Mouse (Mus musculus) skeletal muscle tissue, adult 2 months (tissue): ENCODE results near the gene Larp1.

Experiments used
- DNase-seq: peaks from one replicate; pipeline ENCODE4 v3.0.0-alpha.2; 2012; ENCODE audit warnings: low read depth, low spot score

Larp1 gene

DNA sequence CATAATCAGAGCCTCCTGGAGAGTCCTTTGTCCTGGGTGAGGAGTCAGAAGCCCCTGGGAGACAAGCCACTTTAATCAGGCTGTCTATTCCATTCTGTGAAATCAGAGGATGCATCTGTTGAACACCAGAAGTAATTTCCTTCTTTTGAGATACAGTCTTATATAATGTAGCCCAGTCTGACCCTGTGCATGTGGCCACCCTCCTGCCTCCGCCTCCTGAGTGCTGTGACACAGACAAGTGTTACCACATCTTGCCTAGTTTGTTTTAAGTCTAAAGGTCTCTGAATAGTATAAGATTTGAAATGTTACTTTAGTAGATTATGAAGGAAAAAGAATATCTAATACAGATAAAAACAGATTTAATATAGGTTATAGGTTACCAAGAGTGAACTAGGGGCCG lies 91.1 kb downstream of the Larp1 start:
- no peak for DNase-seq

DNA sequence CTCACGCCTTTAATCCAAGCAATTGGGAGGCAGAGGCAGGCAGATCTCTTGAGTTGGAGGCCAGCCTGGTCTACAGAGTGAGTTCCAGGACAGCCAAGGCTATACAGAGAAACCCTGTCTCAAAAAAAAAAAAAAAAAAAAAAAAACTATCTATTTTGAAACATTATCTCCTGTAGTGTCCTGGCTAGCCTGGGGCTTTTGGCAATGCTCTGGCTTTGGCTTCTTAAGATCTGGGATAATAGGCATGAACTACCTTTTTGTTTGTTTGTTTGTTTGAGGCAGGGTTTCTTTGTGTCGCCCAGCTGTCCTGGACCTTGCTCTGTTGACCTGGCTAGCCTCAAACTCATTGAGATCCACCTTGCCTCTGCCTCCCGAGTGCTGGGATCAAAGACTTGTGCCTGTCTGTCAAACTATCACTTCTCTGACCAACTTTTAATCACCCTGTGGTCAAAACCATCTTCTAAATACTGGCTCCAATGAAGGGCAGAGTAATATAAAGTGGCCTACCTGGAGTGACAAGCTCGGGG lies 92.4 kb downstream of the Larp1 start:
- DNase-seq = no peak

DNA sequence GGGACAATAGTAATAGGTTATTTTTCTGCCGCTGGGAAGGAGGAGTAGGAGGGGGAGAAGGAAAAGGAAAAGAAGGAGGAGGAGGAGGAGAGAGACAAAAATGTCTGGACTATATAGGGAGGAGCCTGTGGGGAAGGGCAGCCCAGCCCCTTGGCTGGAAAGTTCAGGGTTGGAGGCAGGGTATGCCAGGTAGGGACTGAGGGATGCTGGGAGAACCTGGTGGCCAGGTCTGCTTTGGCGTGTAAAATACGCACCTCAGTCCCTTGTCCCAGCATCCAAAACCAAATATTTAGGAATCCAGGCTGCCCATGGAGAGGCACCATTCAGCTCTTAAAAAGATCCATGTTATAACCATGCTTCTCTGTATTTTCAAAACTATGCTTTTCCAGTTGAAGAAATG lies 93.3 kb downstream of the Larp1 start:
- no peak for DNase-seq

DNA sequence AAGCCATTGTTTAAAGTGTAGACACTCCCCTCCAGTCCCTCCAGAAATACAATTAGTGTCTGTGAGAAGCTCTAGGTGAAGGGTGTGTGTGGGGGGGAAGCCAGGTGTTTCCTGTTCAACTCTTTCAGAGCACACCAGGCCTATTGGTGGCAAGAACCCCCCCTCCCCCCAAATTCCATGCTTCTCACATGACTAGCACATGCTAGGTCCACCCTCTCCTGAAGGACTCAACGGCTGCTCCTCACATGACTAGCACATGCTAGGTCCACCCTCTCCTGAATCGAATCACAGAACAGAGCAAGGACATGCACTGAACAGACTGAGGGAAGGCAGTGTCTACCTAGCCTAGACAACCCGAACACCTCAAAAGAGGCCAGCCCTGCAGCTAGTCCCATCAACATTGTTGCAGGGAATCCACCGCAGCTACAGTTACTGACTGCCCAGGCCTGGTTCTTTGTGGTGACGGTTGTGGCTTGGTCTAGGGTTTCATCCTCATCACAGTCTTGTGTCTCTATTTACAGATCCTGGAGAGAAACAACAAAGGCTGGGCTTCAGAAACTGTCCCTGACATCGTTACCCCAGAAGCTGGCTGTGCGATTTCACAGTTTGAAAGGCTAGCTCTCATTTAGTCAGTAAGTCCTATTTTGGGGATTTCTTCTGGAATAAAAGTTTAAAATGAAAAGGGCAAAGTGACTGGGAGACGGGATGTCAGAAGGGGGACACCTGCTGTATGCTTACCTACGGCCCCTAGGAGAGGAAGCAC lies 93.9 kb downstream of the Larp1 start:
- no peak for DNase-seq

DNA sequence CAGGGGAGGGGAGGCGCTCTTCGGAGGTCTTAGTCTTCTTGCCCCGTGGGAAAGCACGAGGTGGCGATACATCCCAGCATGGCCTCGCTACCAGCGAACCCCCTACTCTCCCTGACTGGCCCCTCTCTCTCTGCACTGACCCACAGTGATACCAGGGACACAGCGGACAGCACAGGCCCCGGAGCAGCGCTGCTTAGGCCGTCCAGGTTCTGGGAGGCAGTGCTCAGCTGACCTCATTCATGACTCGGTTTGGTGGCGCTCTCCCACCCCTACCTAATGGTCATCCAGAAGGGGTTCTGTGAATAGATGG lies 94.4 kb downstream of the Larp1 start:
- no peak for DNase-seq

DNA sequence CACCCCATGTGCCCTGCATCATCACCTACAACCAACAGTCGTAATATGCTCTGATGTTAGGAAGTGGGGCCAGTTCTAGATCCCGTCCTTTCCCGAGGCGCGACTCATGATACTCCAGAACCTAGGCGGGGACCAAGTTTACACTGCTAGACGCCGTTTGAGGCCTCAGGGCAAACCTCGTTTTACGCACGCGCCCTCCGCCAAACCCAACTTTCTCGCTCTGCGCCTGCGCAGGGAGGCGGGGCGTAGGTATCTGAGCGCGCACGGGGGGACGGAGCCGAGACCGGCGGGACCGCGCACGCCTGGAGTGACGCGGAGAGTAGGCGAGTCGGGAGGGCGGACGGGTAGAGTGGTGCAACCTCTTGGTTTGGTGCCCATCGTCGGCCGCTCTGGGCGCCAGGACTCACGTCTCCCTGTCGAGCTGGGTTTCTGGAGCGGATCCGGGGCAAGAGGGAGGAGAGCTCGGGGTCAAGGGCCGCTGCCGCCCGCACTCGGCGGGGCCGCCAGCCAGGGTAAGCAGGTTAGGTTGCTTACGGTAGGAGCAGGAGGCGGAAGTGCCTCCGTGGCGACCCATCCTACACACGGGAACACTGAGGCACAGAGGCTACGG lies 94.9 kb downstream of the Larp1 start, which contains the start of gene Cnot8:
TSS of gene Cnot8 (plus strand) at position 457 of the 610 bp plus-strand sequence.
- DNase-seq = peak; percentile 99

DNA sequence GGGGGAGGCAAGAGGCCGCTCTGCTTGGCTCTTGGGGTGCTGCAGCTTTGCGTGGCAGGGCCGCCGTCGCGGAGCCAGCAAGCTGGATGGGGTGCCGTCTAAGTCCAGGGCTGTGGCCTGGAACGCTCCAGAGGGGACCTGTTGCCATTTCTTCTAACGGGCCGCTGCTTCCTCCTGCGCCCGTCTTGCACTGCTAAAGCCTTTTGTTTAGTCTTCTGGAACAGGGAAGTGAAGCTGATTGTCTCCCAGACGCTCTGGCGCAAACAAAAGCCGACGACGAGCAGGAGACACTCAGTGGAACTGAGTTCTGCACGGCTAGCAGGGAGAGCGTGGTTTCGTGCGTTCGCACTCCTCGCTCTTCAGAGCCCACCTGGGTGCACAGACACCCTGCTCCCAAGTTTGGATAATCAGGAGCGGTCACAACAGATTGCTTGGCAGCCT lies 95.5 kb downstream of the Larp1 start:
- no peak for DNase-seq

DNA sequence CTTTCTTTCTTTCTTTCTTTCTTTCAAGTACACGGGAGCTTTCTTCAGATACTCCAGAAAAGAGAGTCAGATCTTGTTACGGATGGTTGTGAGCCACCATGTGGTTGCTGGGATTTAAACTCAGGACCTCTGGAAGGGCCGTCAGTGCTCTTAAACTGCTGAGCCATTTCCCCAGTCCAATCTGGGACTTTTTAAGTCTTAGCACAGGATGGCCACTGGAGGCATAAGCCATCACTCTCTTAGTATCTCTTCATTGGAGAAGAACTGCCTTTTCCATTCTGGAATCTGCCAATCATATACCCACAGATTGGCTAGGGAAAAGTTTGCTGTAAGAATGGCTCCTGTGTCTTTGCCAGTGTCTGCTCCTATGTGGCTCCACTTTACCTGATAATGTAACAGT lies 98.1 kb downstream of the Larp1 start:
- DNase-seq = no peak

DNA sequence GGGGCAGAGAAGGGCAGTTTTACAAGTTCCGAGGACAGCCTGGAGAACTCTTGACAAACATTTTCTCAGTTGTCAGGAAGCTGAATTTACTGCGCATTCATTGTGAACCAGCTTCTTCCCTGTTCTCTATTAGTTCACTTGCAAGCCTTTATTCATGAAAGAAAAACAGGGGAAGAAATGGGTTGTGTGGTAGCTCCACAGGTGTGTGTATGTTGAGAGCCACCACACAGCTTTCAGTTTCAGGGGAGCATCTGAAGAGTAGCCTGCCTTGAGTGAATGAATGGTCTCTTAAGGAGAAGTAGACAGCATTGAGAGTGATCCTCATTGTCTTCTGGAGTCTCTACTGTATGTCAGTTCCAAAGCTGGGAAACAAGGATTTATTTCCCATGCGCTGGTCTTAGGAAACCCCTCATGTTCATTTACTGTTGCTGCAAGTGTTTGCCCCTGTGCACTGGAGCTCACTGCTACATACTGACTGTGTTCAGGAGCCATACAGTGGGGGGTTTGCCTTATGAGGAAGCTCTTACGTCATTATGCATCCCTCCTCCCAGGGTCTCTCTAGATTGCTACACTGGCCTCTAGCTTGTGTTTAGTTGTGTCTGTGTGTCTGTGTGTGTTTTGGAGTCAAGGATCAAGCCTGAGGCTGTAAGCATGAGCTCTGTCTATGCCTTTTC lies 98.9 kb downstream of the Larp1 start:
- DNase-seq = no peak
